Mouse (Mus musculus) thymus, adult 18-20 months (tissue): ENCODE results near the gene Pfkfb3.

Experiments used
- DNase-seq, 2 experiments: peaks; one replicate each; pipeline ENCODE4 v3.0.0; 2022; ENCODE audit warnings: mixed read lengths in 2 of 2

Gene Pfkfb3

DNA sequence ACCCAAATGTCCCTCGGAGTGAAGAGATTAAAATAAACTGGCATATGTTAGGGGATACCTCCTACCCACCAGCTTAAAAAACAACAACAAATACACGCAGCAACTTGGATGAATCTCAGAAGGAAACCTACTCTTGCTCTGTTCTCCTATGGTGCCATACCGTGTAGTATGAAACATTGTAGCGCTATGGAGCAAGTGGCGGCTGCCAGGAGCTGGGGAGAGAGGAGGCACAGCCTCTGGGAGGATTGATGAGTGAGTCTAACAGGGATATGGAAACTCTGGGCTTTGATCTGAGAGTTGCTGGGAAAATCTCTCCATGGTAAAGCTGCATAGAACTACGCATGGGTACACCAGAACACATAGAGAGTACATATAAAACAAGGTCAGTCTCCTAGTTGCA lies 126.3 kb downstream of the Pfkfb3 start:
- no peak for DNase-seq

DNA sequence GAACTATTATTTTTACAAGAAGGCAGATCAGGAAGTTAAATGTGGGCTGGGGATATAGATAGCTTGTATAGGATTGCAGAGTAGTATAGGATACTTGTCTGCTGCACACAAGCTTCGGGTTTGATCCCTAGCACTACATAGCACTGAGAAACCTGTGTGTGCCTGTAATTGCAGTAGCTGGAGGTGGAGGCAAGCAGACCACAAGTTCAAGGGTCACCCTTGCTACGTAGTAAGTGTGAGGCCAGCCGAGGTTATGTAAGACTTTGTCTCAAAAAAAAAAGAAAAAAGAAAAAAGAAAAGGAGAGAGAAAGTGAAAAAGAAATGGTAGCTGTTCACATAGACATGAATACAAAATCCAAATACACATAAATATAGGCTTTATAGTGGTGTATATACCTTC lies 127.5 kb downstream of the Pfkfb3 start:
- no peak for DNase-seq

DNA sequence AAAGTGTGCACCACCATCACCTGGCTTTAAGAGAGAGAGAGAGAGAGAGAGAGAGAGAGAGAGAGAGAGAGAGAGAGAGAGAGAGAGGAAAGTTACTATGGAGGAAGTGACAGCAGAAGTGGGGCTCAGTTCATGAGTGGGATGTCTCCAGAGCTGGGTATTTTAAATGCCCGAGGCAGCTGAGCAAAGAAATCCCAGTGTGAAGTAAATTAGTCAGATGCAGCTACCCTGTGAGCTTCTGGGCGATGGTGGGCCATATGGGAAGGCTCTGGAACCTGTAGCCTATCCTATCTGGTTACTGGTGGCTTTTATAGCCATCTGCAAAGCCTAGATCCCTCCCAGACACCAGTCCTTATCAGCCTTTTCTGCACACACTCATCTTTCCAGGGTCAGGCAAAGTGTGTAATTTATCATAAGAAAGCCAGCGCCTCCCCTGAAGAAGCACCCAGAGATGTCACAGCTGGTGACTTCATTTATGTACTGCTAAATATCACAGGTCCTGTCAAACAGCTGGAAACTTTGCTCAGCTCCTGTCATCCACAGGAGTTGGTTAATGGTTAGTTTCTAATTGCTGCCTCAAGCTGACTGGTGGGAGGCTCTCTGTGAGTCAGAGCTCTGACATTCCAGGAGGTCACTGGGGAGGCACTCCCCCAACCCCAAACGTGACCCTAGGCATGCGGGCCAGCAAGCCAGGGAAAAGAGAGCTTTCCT lies 128.3 kb downstream of the Pfkfb3 start:
- no peak for DNase-seq

DNA sequence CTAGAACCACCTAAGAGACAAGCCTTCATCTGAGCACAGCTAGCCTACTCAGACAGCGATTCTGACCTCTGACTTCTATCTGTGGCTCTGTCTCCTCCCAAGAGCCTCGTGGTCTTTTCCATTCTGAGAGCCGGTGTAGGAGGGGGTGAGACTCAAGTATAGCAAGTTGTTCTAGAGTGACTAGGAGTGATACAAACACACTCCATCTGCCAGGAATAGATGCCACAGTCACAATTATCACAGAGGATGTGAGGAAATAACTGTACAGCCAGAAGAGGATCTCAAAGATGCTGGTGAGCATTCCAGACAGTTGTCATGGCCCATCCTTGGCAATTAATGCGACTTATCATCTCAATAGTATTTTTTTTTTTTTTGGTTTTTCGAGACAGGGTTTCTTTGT lies 129.6 kb downstream of the Pfkfb3 start:
- no peak for DNase-seq

DNA sequence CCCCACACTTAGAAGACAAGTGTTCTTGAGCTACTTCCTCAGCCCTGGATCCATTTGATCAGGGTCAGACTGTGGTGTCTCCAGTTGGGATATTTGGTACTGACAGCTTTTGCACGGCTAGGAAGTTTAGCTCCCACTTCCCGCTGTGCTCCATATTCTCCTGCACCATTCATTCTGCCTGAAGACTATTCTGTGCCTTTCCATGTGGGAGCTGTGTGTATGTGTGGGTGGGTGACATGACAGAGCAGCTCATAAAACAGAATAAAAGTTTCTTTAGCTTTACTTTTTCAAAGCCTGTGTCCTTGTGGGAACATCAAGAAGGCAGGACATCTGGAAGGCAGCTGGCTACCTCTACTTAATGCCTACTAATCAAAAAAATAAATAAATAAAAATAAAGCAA lies 130.5 kb downstream of the Pfkfb3 start:
- DNase-seq, result no peak

DNA sequence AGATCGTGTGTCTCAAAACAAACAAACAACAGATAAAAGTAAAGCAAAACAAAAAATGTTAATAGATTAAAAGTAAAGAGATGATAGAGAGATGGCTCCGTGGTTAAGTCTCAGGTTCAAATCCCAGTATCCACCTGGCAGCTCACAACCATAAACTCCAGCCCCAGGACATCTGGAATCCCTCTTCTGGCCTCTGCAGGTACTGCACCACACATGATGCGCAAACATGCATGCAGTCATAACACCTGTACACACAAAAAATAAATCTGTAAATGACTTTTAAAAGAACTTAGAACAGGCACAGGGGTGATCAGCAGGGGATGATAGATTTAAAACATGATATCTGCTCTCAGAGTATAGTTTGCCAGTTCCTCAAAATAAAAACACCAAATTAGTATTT lies 131.5 kb downstream of the Pfkfb3 start:
- no peak for DNase-seq
